Mouse (Mus musculus): ENCODE results near the gene 5730522E02Rik. TPM values are rescaled to one million over a fixed set of nuclear protein-coding genes. Genes with fewer than 3 reads are reported as not detected.

Gene 5730522E02Rik
- total RNA-seq, 2 experiments from 2014 or later = 6.5 TPM; not detected in 1

GRCm38 (mm10) chr11:25590215-25590614, 620.3 kb downstream of the 5730522E02Rik start:
- no peak for ATAC-seq (replicated peaks; ENCODE audit: low FRiP score, low TSS enrichment, poor library complexity, severe bottlenecking)

GRCm38 (mm10) chr11:25589509-25589908, 621.1 kb downstream of the 5730522E02Rik start:
- no peak for ATAC-seq (replicated peaks; ENCODE audit: low FRiP score, low TSS enrichment, poor library complexity, severe bottlenecking)

- no peak for ATAC-seq (replicated peaks; ENCODE audit: low FRiP score, low TSS enrichment, poor library complexity, severe bottlenecking)
Measured at GRCm38 (mm10) chr11:25574129-25574465, 636.5 kb downstream of the 5730522E02Rik start.

GRCm38 (mm10) chr11:25573408-25574128, 637.0 kb downstream of the 5730522E02Rik start:
- no peak for ATAC-seq (replicated peaks; ENCODE audit: low FRiP score, low TSS enrichment, poor library complexity, severe bottlenecking)

- ATAC-seq (replicated peaks; ENCODE audit: low FRiP score, low TSS enrichment, poor library complexity, severe bottlenecking) = no peak
Measured at GRCm38 (mm10) chr11:25571396-25571795, 639.2 kb downstream of the 5730522E02Rik start.

Other genes with a start within 250 kb of the 5730522E02Rik start
- gene Fancl, start 175.4 kb upstream of the 5730522E02Rik start, total RNA-seq (2014; fragmentation: Nextera tagmentation) = 32.0 and 37.5 TPM in 2 replicates
- gene Fancl, start 175.4 kb upstream of the 5730522E02Rik start, total RNA-seq (2017) = 67.8 and 68.6 TPM in 2 replicates